Mouse (Mus musculus): Measurements from ENCODE around the gene Chd9. TPM values are rescaled to one million over a fixed set of nuclear protein-coding genes. Genes with fewer than 3 reads are reported as not detected.

Gene Chd9
- polyA plus RNA-seq, 1 experiment from 2014 or later, result 101 TPM

DNA sequence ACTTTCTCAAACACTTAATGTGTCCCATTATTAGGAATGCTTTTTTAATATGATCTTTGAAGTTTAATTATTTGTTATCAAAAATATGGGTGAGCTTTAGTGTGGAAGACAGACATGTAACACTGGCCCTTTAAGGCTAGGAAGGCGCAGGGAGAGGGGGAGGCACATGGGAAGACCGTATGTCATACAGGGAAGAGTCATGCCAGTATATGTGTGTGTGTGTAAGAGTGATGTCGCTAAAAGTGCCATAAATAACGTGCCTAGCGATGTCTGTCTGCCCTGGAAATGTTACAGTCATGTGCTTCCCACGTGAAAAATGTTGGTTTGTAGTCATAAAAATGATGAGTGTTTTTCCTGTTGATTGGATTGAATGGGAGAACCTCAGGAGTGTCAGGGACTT lies 208.8 kb downstream of the Chd9 start:
- WGBS, result 81% methylated on average over 6 of the region's 6 CpGs
- Histone ChIP-seq H3K4me1 (ENCODE audit: control insufficient read depth, insufficient read depth, low read depth, low read length) (no peaks in the 10 kb centered on the region), H3K36me3 (ENCODE audit: control insufficient read depth, insufficient read depth, low read length) (peaks cover 46% of the 10 kb centered on the region), H3K9me3 (ENCODE audit: control insufficient read depth, low read length) (no peaks in the 10 kb centered on the region), H3K9ac (ENCODE audit: low read depth, low read length) (no peak overlapping the region), H3K4me3 (ENCODE audit: low read length) (no peak overlapping the region), H3K4me2 (ENCODE audit: low read length) (no peak overlapping the region), H3K27me3 (replicated peaks; ENCODE audit: control insufficient read depth, insufficient read depth, low read length) (no peaks in the 10 kb centered on the region), H3K27ac (ENCODE audit: low read depth, low read length) (no peak overlapping the region)
- ATAC-seq, result no peak

- no peaks in the 10 kb centered on the region for H3K9me3 ChIP-seq (ENCODE audit: control insufficient read depth, low read length)
- H3K4me2 ChIP-seq (ENCODE audit: low read length), result no peak overlapping the region
- H3K36me3 ChIP-seq (ENCODE audit: control insufficient read depth, insufficient read depth, low read length), result peaks cover 48% of the 10 kb centered on the region
- H3K27me3 ChIP-seq (replicated peaks; ENCODE audit: control insufficient read depth, insufficient read depth, low read length), result no peaks in the 10 kb centered on the region
- no peak overlapping the region for H3K4me3 ChIP-seq (ENCODE audit: low read length)
- no peak overlapping the region for H3K27ac ChIP-seq (ENCODE audit: low read depth, low read length)
- no peak overlapping the region for H3K9ac ChIP-seq (ENCODE audit: low read depth, low read length)
- ATAC-seq, result no peak
- 98% methylated on average over 1 of the region's 1 CpGs for WGBS
- H3K4me1 ChIP-seq (ENCODE audit: control insufficient read depth, insufficient read depth, low read depth, low read length), result no peaks in the 10 kb centered on the region
These were observed 210.5 kb downstream of the Chd9 start for GRCm38 (mm10) chr8:91038637-91039036.

GRCm38 (mm10) chr8:91046370-91046769 lies 218.2 kb downstream of the Chd9 start:
- ATAC-seq, result no peak
- 88% methylated on average over 4 of the region's 4 CpGs for WGBS

GRCm38 (mm10) chr8:91051037-91051436 lies 222.9 kb downstream of the Chd9 start:
- Histone ChIP-seq H3K4me1 (ENCODE audit: control insufficient read depth, insufficient read depth, low read depth, low read length) (no peaks in the 10 kb centered on the region), H3K4me2 (ENCODE audit: low read length) (no peak overlapping the region), H3K4me3 (ENCODE audit: low read length) (no peak overlapping the region), H3K9me3 (ENCODE audit: control insufficient read depth, low read length) (no peaks in the 10 kb centered on the region), H3K9ac (ENCODE audit: low read depth, low read length) (no peak overlapping the region), H3K27ac (ENCODE audit: low read depth, low read length) (no peak overlapping the region; the same call in 1 of the 2 replicates), H3K36me3 (ENCODE audit: control insufficient read depth, insufficient read depth, low read length) (peaks cover 19% of the 10 kb centered on the region), H3K27me3 (replicated peaks; ENCODE audit: control insufficient read depth, insufficient read depth, low read length) (no peaks in the 10 kb centered on the region)
- ATAC-seq, result peak; percentile 73; the same call in 1 of the 2 replicates
- WGBS, result 26% methylated on average over 8 of the region's 8 CpGs

More at GRCm38 (mm10) chr8:91046370-91046769, 218.2 kb downstream of the Chd9 start:
- H3K4me1 ChIP-seq (ENCODE audit: control insufficient read depth, insufficient read depth, low read depth, low read length), result no peaks in the 10 kb centered on the region
- H3K9ac ChIP-seq (ENCODE audit: low read depth, low read length), result no peak overlapping the region
- H3K4me2 ChIP-seq (ENCODE audit: low read length), result no peak overlapping the region
- H3K27me3 ChIP-seq (replicated peaks; ENCODE audit: control insufficient read depth, insufficient read depth, low read length), result no peaks in the 10 kb centered on the region
- no peak overlapping the region for H3K4me3 ChIP-seq (ENCODE audit: low read length)
- no peak overlapping the region for H3K27ac ChIP-seq (ENCODE audit: low read depth, low read length)
- H3K36me3 ChIP-seq (ENCODE audit: control insufficient read depth, insufficient read depth, low read length), result peaks cover 38% of the 10 kb centered on the region
- no peaks in the 10 kb centered on the region for H3K9me3 ChIP-seq (ENCODE audit: control insufficient read depth, low read length)

- Histone ChIP-seq H3K4me3 (ENCODE audit: low read length) (no peak overlapping the region), H3K27ac (ENCODE audit: low read depth, low read length) (no peak overlapping the region), H3K4me1 (ENCODE audit: control insufficient read depth, insufficient read depth, low read depth, low read length) (no peaks in the 10 kb centered on the region), H3K9ac (ENCODE audit: low read depth, low read length) (no peak overlapping the region), H3K36me3 (ENCODE audit: control insufficient read depth, insufficient read depth, low read length) (peaks cover 9% of the 10 kb centered on the region; the same call in 1 of the 2 replicates), H3K9me3 (ENCODE audit: control insufficient read depth, low read length) (no peaks in the 10 kb centered on the region), H3K27me3 (replicated peaks; ENCODE audit: control insufficient read depth, insufficient read depth, low read length) (no peaks in the 10 kb centered on the region), H3K4me2 (ENCODE audit: low read length) (no peak overlapping the region)
- no peak for ATAC-seq
- WGBS, result 93% methylated on average over 4 of the region's 4 CpGs
These were observed 226.3 kb downstream of the Chd9 start for GRCm38 (mm10) chr8:91054418-91054817.

- Histone ChIP-seq H3K9me3 (ENCODE audit: control insufficient read depth, low read length) (no peaks in the 10 kb centered on the region), H3K4me2 (ENCODE audit: low read length) (no peak overlapping the region), H3K9ac (ENCODE audit: low read depth, low read length) (no peak overlapping the region), H3K4me1 (ENCODE audit: control insufficient read depth, insufficient read depth, low read depth, low read length) (no peaks in the 10 kb centered on the region), H3K27me3 (replicated peaks; ENCODE audit: control insufficient read depth, insufficient read depth, low read length) (no peaks in the 10 kb centered on the region), H3K4me3 (ENCODE audit: low read length) (no peak overlapping the region), H3K36me3 (ENCODE audit: control insufficient read depth, insufficient read depth, low read length) (peaks cover 4% of the 10 kb centered on the region; the same call in 1 of the 2 replicates), H3K27ac (ENCODE audit: low read depth, low read length) (no peak overlapping the region)
- no peak for ATAC-seq
- 53% methylated on average over 3 of the region's 3 CpGs for WGBS
These were observed 228.7 kb downstream of the Chd9 start for GRCm38 (mm10) chr8:91056848-91057247.

- no peak overlapping the region for H3K4me2 ChIP-seq (ENCODE audit: low read length)
- H3K9ac ChIP-seq (ENCODE audit: low read depth, low read length), result no peak overlapping the region
- peak; percentile 20; the same call in 1 of the 2 replicates for ATAC-seq
- no peaks in the 10 kb centered on the region for H3K4me1 ChIP-seq (ENCODE audit: control insufficient read depth, insufficient read depth, low read depth, low read length)
- H3K4me3 ChIP-seq (ENCODE audit: low read length), result no peak overlapping the region
- no peaks in the 10 kb centered on the region for H3K27me3 ChIP-seq (replicated peaks; ENCODE audit: control insufficient read depth, insufficient read depth, low read length)
- H3K36me3 ChIP-seq (ENCODE audit: control insufficient read depth, insufficient read depth, low read length), result no peaks in the 10 kb centered on the region
- no peaks in the 10 kb centered on the region for H3K9me3 ChIP-seq (ENCODE audit: control insufficient read depth, low read length)
- no peak overlapping the region for H3K27ac ChIP-seq (ENCODE audit: low read depth, low read length)
These were observed 231.0 kb downstream of the Chd9 start for GRCm38 (mm10) chr8:91059086-91059578.

- Histone ChIP-seq H3K9ac (ENCODE audit: low read depth, low read length) (no peak overlapping the region), H3K4me2 (ENCODE audit: low read length) (no peak overlapping the region), H3K9me3 (ENCODE audit: control insufficient read depth, low read length) (no peaks in the 10 kb centered on the region), H3K27me3 (replicated peaks; ENCODE audit: control insufficient read depth, insufficient read depth, low read length) (no peaks in the 10 kb centered on the region), H3K36me3 (ENCODE audit: control insufficient read depth, insufficient read depth, low read length) (no peaks in the 10 kb centered on the region), H3K4me3 (ENCODE audit: low read length) (no peak overlapping the region), H3K4me1 (ENCODE audit: control insufficient read depth, insufficient read depth, low read depth, low read length) (no peaks in the 10 kb centered on the region), H3K27ac (ENCODE audit: low read depth, low read length) (no peak overlapping the region)
- no peak for ATAC-seq
- WGBS, result 87% methylated on average over 7 of the region's 7 CpGs
These were observed 231.8 kb downstream of the Chd9 start for GRCm38 (mm10) chr8:91059884-91060510.

GRCm38 (mm10) chr8:91060555-91061471 lies 232.7 kb downstream of the Chd9 start:
- H3K4me2 ChIP-seq (ENCODE audit: low read length), result no peak overlapping the region
- no peak overlapping the region for H3K9ac ChIP-seq (ENCODE audit: low read depth, low read length)
- no peaks in the 10 kb centered on the region for H3K27me3 ChIP-seq (replicated peaks; ENCODE audit: control insufficient read depth, insufficient read depth, low read length)
- no peak overlapping the region for H3K27ac ChIP-seq (ENCODE audit: low read depth, low read length)
- H3K4me1 ChIP-seq (ENCODE audit: control insufficient read depth, insufficient read depth, low read depth, low read length), result no peaks in the 10 kb centered on the region
- H3K4me3 ChIP-seq (ENCODE audit: low read length), result no peak overlapping the region
- WGBS, result 78% methylated on average over 19 of the region's 19 CpGs
- H3K36me3 ChIP-seq (ENCODE audit: control insufficient read depth, insufficient read depth, low read length), result no peaks in the 10 kb centered on the region
- no peak for ATAC-seq
- H3K9me3 ChIP-seq (ENCODE audit: control insufficient read depth, low read length), result no peaks in the 10 kb centered on the region
